Mouse (Mus musculus): ENCODE data around the gene Lrrc63.

- TF ChIP-seq CTCF (IDR thresholded peaks at IDR 0.05; ENCODE audit: insufficient read depth, low read length) (no peak), POLR2A (IDR thresholded peaks at IDR 0.05; ENCODE audit: borderline replicate concordance, extremely low read depth, low read depth, low read length) (no peak)
Observed at GRCm38 (mm10) chr14:75163866-75164265, 33.2 kb upstream of the Lrrc63 start.

Data from lung, adult 2 months (tissue).